In the genomic region with DNA sequence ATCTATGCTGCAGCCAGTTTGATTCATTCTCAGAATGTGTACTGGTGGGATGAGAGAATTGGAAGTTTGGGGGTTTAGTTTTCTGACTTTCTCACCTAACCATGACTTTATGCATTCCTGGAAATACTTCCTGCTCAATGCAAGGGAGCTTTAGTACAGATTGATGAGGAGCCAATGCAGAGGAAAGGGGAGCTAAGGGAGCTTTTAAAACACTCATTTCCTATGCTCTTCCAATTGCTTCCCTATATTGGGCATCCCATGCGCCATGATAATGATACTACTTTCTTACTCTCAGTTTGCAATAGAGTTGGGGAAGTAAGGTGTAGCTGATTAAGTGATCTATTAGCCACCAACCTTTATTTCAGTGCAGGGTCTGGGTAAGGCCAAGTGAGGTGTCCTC, we compare ENCODE assay signal across 9 mouse cellular contexts. TPM values are rescaled to one million over a fixed set of nuclear protein-coding genes. Genes with fewer than 3 reads are reported as not detected.
DNase-seq lines count a peak whose midpoint lies in the region; ATAC-seq and TF ChIP-seq lines count a peak whose summit lies in the region.
"Had no signal": no experiment of that assay in that cellular context is flagged by ENCODE, and none has a peak within 500 bp of the region (broad histone marks: within the 10 kb centered on the region; RNA-seq: fewer than 3 reads in every experiment).

No protein-coding gene starts in this region.

- peak overlapping the region; percentile 79 for H3K4me2 ChIP-seq in lung, postnatal 0 days (replicated peaks; ENCODE audit: low read depth, low read length)
- peak overlapping the region; percentile 80 for H3K4me2 ChIP-seq in forebrain, embryonic 13.5 days
- H3K4me2 ChIP-seq in limb, embryonic 14.5 days (replicated peaks; ENCODE audit: low read depth, low read length, severe bottlenecking): peak overlapping the region; percentile 63
- peak overlapping the region; percentile 57 for H3K4me2 ChIP-seq in stomach, embryonic 14.5 days (replicated peaks; ENCODE audit: low read depth, low read length)

- no peak for TF ChIP-seq EP300 in lung, postnatal 0 days (IDR thresholded peaks at IDR 0.05)

- H3K27me3 ChIP-seq in lung, postnatal 0 days (replicated peaks; ENCODE audit: insufficient read depth, low read length): no peaks in the 10 kb centered on the region
- H3K27me3 ChIP-seq in forebrain, embryonic 13.5 days: no peaks in the 10 kb centered on the region
- no peaks in the 10 kb centered on the region for H3K27me3 ChIP-seq in limb, embryonic 14.5 days (ENCODE audit: control insufficient read depth, insufficient read depth, low read length)
- no peaks in the 10 kb centered on the region for H3K27me3 ChIP-seq in stomach, embryonic 14.5 days (ENCODE audit: control insufficient read depth, insufficient read depth, low read length)

- H3K4me1 ChIP-seq in lung, postnatal 0 days (ENCODE audit: insufficient read depth, low read depth, low read length): no peaks in the 10 kb centered on the region
- H3K4me1 ChIP-seq in forebrain, embryonic 13.5 days: peaks cover 6% of the 10 kb centered on the region; the same call in 1 of the 2 replicates
- peaks cover 6% of the 10 kb centered on the region; the same call in 1 of the 2 replicates for H3K4me1 ChIP-seq in limb, embryonic 14.5 days (ENCODE audit: control insufficient read depth, insufficient read depth, low read length)
- H3K4me1 ChIP-seq in stomach, embryonic 14.5 days (ENCODE audit: control insufficient read depth, insufficient read depth, low read length): peaks cover 8% of the 10 kb centered on the region; the same call in 1 of the 2 replicates

- H3K36me3 ChIP-seq in lung, postnatal 0 days (ENCODE audit: insufficient read depth, low read length): no peaks in the 10 kb centered on the region
- H3K36me3 ChIP-seq in forebrain, embryonic 13.5 days (ENCODE audit: poor library complexity, severe bottlenecking): no peaks in the 10 kb centered on the region
- no peaks in the 10 kb centered on the region for H3K36me3 ChIP-seq in limb, embryonic 14.5 days (ENCODE audit: control insufficient read depth, insufficient read depth, low read length)
- H3K36me3 ChIP-seq in stomach, embryonic 14.5 days (ENCODE audit: control insufficient read depth, insufficient read depth, low read length): no peaks in the 10 kb centered on the region

- H3K9me3 ChIP-seq in lung, postnatal 0 days (ENCODE audit: low read length): no peaks in the 10 kb centered on the region
- H3K9me3 ChIP-seq in forebrain, embryonic 13.5 days (replicated peaks): no peaks in the 10 kb centered on the region
- no peaks in the 10 kb centered on the region for H3K9me3 ChIP-seq in limb, embryonic 14.5 days (ENCODE audit: control insufficient read depth, low read length)
- H3K9me3 ChIP-seq in stomach, embryonic 14.5 days (ENCODE audit: control insufficient read depth, low read depth, low read length): no peaks in the 10 kb centered on the region

- no peak for TF ChIP-seq CTCF in lung, postnatal 0 days (IDR thresholded peaks at IDR 0.05)

- H3K9ac ChIP-seq in lung, postnatal 0 days (replicated peaks; ENCODE audit: low read depth): peak overlapping the region; percentile 44; the same call in 1 of the 2 replicates
- H3K9ac ChIP-seq in forebrain, embryonic 13.5 days: peak overlapping the region; percentile 86
- H3K9ac ChIP-seq in limb, embryonic 14.5 days (ENCODE audit: low read depth, low read length, severe bottlenecking): peak overlapping the region; percentile 84
- peak overlapping the region; percentile 39 for H3K9ac ChIP-seq in stomach, embryonic 14.5 days (replicated peaks; ENCODE audit: low read depth, low read length)

- peak overlapping the region; percentile 58 for H3K4me3 ChIP-seq in lung, postnatal 0 days (ENCODE audit: low read depth, low read length)
- H3K4me3 ChIP-seq in forebrain, embryonic 13.5 days: peak overlapping the region; percentile 71
- H3K4me3 ChIP-seq in limb, embryonic 14.5 days (replicated peaks; ENCODE audit: low read length): peak overlapping the region; percentile 74
- H3K4me3 ChIP-seq in stomach, embryonic 14.5 days (ENCODE audit: low read depth, low read length): peak overlapping the region; percentile 58

- intact Hi-C loops in left cerebral cortex, postnatal 25 days (cut with DNase I): no loop called here

- H3K27ac ChIP-seq in lung, postnatal 0 days (ENCODE audit: low read length): peak overlapping the region; percentile 71
- no peak overlapping the region for H3K27ac ChIP-seq in forebrain, embryonic 13.5 days
- H3K27ac ChIP-seq in limb, embryonic 14.5 days (replicated peaks; ENCODE audit: low read depth, low read length): peak overlapping the region; percentile 85
- peak overlapping the region; percentile 28; the same call in 1 of the 2 replicates for H3K27ac ChIP-seq in stomach, embryonic 14.5 days (ENCODE audit: low read length)

- 58% methylated on average over 1 of the region's 1 CpGs for WGBS in lung, postnatal 0 days
- 63% methylated on average over 1 of the region's 1 CpGs for WGBS in forebrain, embryonic 13.5 days
- 65% methylated on average over 1 of the region's 1 CpGs for WGBS in limb, embryonic 14.5 days
- WGBS in stomach, embryonic 14.5 days: 75% methylated on average over 1 of the region's 1 CpGs

- ATAC-seq in lung, postnatal 0 days: no peak
- ATAC-seq in forebrain, embryonic 13.5 days: peak; percentile 13
- ATAC-seq in limb, embryonic 14.5 days (ENCODE audit: low FRiP score, low read depth): peak; percentile 16; the same call in 1 of the 2 replicates
- no peak for ATAC-seq in stomach, embryonic 14.5 days (ENCODE audit: insufficient number of reproducible peaks, insufficient read depth, low FRiP score, low read depth)
- ATAC-seq in cerebellum, adult (ENCODE audit: insufficient number of reproducible peaks, low FRiP score, low TSS enrichment): no peak

- DNase-seq in lung, postnatal 0 days (ENCODE audit: low spot score): no peak
- DNase-seq in lung, postnatal 25 days (ENCODE audit: low spot score): no peak
- DNase-seq in limb, embryonic 14.5 days (ENCODE audit: low spot score): no peak
- DNase-seq in left cerebral cortex, postnatal 25 days (ENCODE audit: low spot score in 2 of 2): no peak
- no peak for DNase-seq in urinary bladder, postnatal 36 days (ENCODE audit: low spot score in 2 of 2)
- DNase-seq: adrenal gland, adult 8-10 months had no signal

- TF ChIP-seq POLR2A in limb, embryonic 14.5 days (IDR thresholded peaks at IDR 0.05; ENCODE audit: borderline replicate concordance, extremely low read depth, insufficient read depth, insufficient read length): no peak

RNA-seq across cellular contexts. Expression of gene Nox4, which starts 1.0 kb away (rescaled TPM):
- polyA plus RNA-seq in lung, postnatal 0 days (2015; fragmentation: Nextera tagmentation; extraction: Ambion mirVana): 12.4 and 13.9 TPM in 2 replicates
- 1.7 and 1.9 TPM in 2 replicates for polyA plus RNA-seq in forebrain, embryonic 13.5 days (2015; fragmentation: Nextera tagmentation; extraction: Ambion mirVana)
- 4.1 and 4.9 TPM in 2 replicates for polyA plus RNA-seq in limb, embryonic 14.5 days (2012; rRNA removed)
- 5.7 and 6.2 TPM in 2 replicates for polyA plus RNA-seq in limb, embryonic 14.5 days (2014; fragmentation: Nextera tagmentation; extraction: Ambion mirVana)
- 7.8 TPM in 2 replicates for polyA plus RNA-seq in stomach, embryonic 14.5 days (2014; fragmentation: Nextera tagmentation; extraction: Ambion mirVana)
- total RNA-seq in left cerebral cortex, postnatal 25 days (2021): under 1 TPM in 1 of 2 experiments, not detected in 1; 0.21 TPM

Comparison
In these comparisons a context has a peak if more than half of its experiments do, and no peak if none do; other contexts are left out.
1. ATAC-seq: peak in forebrain, embryonic 13.5 days (single experiment) and limb, embryonic 14.5 days (single experiment); none in lung, postnatal 0 days (single experiment), stomach, embryonic 14.5 days (single experiment) and cerebellum, adult (single experiment).
2. Peak in every context shown above with its lines, with median percentiles within 50 percentile points of each other: H3K4me2 ChIP-seq, H3K4me3 ChIP-seq and H3K9ac ChIP-seq.